Comparison of ENCODE assay signal across 8 mouse cellular contexts in genomic region chr15:97663750-97664406, GRCm38 (mm10). TPM values are rescaled to one million over a fixed set of nuclear protein-coding genes. Genes with fewer than 3 reads are reported as not detected.
A peak's percentile ranks its signal among the peaks of the same experiment; 100 is the strongest.
DNase-seq lines count a peak whose midpoint lies in the region; ATAC-seq and TF ChIP-seq lines count a peak whose summit lies in the region.

No protein-coding gene starts in this region.

- peak overlapping the region; percentile 95 for H3K4me2 ChIP-seq in forebrain, embryonic 15.5 days (replicated peaks)
- peak overlapping the region; percentile 71 for H3K4me2 ChIP-seq in lung, embryonic 14.5 days

- peak; percentile 96 for DNase-seq in MEL (ENCODE audit: low read depth, low spot score)
- peak; percentile 64 for DNase-seq in cerebellum, adult 11-12 months
- DNase-seq in heart, postnatal 4 days, result peak; percentile 73
- peak; percentile 70 to 72 for DNase-seq in layer of hippocampus, adult 2 months (ENCODE audit: low spot score in 2 of 2)
- peak; percentile 91 for DNase-seq in lung, embryonic 14.5 days
- DNase-seq in thymus, adult 18-20 months, result peak; percentile 19 to 51

- H3K9me3 ChIP-seq in MEL (replicated peaks; ENCODE audit: insufficient read depth, low read length), result no peaks in the 10 kb centered on the region
- no peaks in the 10 kb centered on the region for H3K9me3 ChIP-seq in forebrain, embryonic 15.5 days
- H3K9me3 ChIP-seq in lung, embryonic 14.5 days (ENCODE audit: low read depth, low read length), result no peaks in the 10 kb centered on the region

- peak; percentile 69 to 72; a peak in 3 of 4 replicates for TF ChIP-seq EP300 in MEL (IDR thresholded peaks at IDR 0.05; ENCODE audit: low read depth in 1 of 2, low read length in 2 of 2)

- no peak overlapping the region for H3K27ac ChIP-seq in MEL (ENCODE audit: control insufficient read depth, low read depth, low read length)
- peak overlapping the region; percentile 89 for H3K27ac ChIP-seq in forebrain, embryonic 15.5 days (replicated peaks)
- peak overlapping the region; percentile 88 for H3K27ac ChIP-seq in layer of hippocampus, adult 2 months
- no peak overlapping the region for H3K27ac ChIP-seq in lung, embryonic 14.5 days (ENCODE audit: low read depth)
- peak overlapping the region; percentile 98 for H3K27ac ChIP-seq in olfactory bulb, adult 2 months (ENCODE audit: insufficient read depth, low read depth, low read length)

- peaks cover 0 to 10% of the 10 kb centered on the region in 2 experiments; a peak in 2 of 4 replicates for H3K36me3 ChIP-seq in MEL (ENCODE audit: control insufficient read depth in 1 of 2, insufficient read depth in 2 of 2, low read length in 2 of 2)
- no peaks in the 10 kb centered on the region for H3K36me3 ChIP-seq in forebrain, embryonic 15.5 days
- no peaks in the 10 kb centered on the region for H3K36me3 ChIP-seq in lung, embryonic 14.5 days (ENCODE audit: insufficient read depth)

- no peaks in the 10 kb centered on the region; the same call in 1 of the 2 replicates for H3K79me2 ChIP-seq in MEL (ENCODE audit: control insufficient read depth, insufficient read depth, low read length, poor library complexity)

- peak; percentile 91 to 95 (median 94) for TF ChIP-seq CTCF in MEL (IDR thresholded peaks at IDR 0.05 in 2 of 3, conservative IDR thresholded peaks at IDR 0.05 in 1 of 3; ENCODE audit: control insufficient read depth in 1 of 3, insufficient read depth in 1 of 3, low read depth in 2 of 3, low read length in 3 of 3, poor library complexity in 1 of 3, severe bottlenecking in 1 of 3)
- peak; percentile 72 for TF ChIP-seq CTCF in layer of hippocampus, adult 2 months (conservative IDR thresholded peaks at IDR 0.05)
- peak; percentile 84 for TF ChIP-seq CTCF in lung, embryonic 14.5 days (IDR thresholded peaks at IDR 0.05; ENCODE audit: low read depth)
- TF ChIP-seq CTCF in olfactory bulb, adult 2 months (IDR thresholded peaks at IDR 0.05; ENCODE audit: insufficient read depth, low read depth, low read length), result peak; percentile 46; the same call in 1 of the 2 replicates

- no peak for TF ChIP-seq POLR2A in MEL (IDR thresholded peaks at IDR 0.05; ENCODE audit: control insufficient read depth in 1 of 2, insufficient read depth in 1 of 2, low read depth in 1 of 2, low read length in 2 of 2, poor library complexity in 1 of 2)
- 0 out of 2 replicates have a peak, but pooled peaks have one; percentile 19 for TF ChIP-seq POLR2A in olfactory bulb, adult 2 months (IDR thresholded peaks at IDR 0.05; ENCODE audit: insufficient read depth, low read depth, low read length)

- H3K9ac ChIP-seq in MEL (ENCODE audit: control insufficient read depth, low read depth, low read length, poor library complexity, severe bottlenecking), result peak overlapping the region; percentile 24; the same call in 1 of the 2 replicates
- H3K9ac ChIP-seq in forebrain, embryonic 15.5 days (replicated peaks), result peak overlapping the region; percentile 70
- peak overlapping the region; percentile 37 for H3K9ac ChIP-seq in lung, embryonic 14.5 days

- peak; percentile 69 for ATAC-seq in forebrain, embryonic 15.5 days (replicated peaks)
- peak; percentile 50 for ATAC-seq in lung, embryonic 14.5 days (ENCODE audit: insufficient read depth)

- peak; percentile 84 for TF ChIP-seq RAD21 in MEL (IDR thresholded peaks at IDR 0.05; ENCODE audit: low read depth, low read length)

- WGBS in forebrain, embryonic 15.5 days, result 5% methylated on average over 19 of the region's 19 CpGs
- WGBS in lung, embryonic 14.5 days, result 5% methylated on average over 19 of the region's 19 CpGs
- WGBS in olfactory bulb, adult 2 months, result under 1% methylated on average over 19 of the region's 19 CpGs

- peaks cover 0 to 8% of the 10 kb centered on the region in 2 experiments; a peak in 2 of 4 replicates for H3K4me1 ChIP-seq in MEL (ENCODE audit: control insufficient read depth in 1 of 2, insufficient read depth in 2 of 2, low read length in 2 of 2)
- H3K4me1 ChIP-seq in forebrain, embryonic 15.5 days, result peaks cover 10% of the 10 kb centered on the region; the same call in 1 of the 2 replicates
- H3K4me1 ChIP-seq in lung, embryonic 14.5 days (ENCODE audit: insufficient read depth), result no peaks in the 10 kb centered on the region
- H3K4me1 ChIP-seq in olfactory bulb, adult 2 months (ENCODE audit: control insufficient read depth, insufficient read depth, low read length), result 0 out of 2 replicates have a peak, but pooled peaks cover 2% of the 10 kb centered on the region

- peak overlapping the region; percentile 33 to 52 for H3K4me3 ChIP-seq in MEL (ENCODE audit: control insufficient read depth in 1 of 2, insufficient read depth in 1 of 2, low read depth in 2 of 2, low read length in 2 of 2)
- H3K4me3 ChIP-seq in forebrain, embryonic 15.5 days, result peak overlapping the region; percentile 52
- peak overlapping the region; percentile 61 for H3K4me3 ChIP-seq in layer of hippocampus, adult 2 months
- peak overlapping the region; percentile 34 for H3K4me3 ChIP-seq in lung, embryonic 14.5 days (ENCODE audit: low read depth, low read length)
- peak overlapping the region; percentile 73 for H3K4me3 ChIP-seq in olfactory bulb, adult 2 months (ENCODE audit: insufficient read depth, low read depth, low read length)

- H3K27me3 ChIP-seq in MEL (ENCODE audit: control insufficient read depth in 1 of 2, insufficient read depth in 2 of 2, low read length in 2 of 2), result peaks cover 0 to 3% of the 10 kb centered on the region in 2 experiments; a peak in 2 of 4 replicates
- H3K27me3 ChIP-seq in forebrain, embryonic 15.5 days, result no peaks in the 10 kb centered on the region
- H3K27me3 ChIP-seq in lung, embryonic 14.5 days (ENCODE audit: insufficient read depth, low read length), result no peaks in the 10 kb centered on the region

TF ChIP-seq in MEL, 35 proteins besides CTCF, POLR2A, EP300 and RAD21 (continues in another document):
- no peak for TF ChIP-seq ZKSCAN1 (IDR thresholded peaks at IDR 0.05; ENCODE audit: low read depth, low read length)
- TF ChIP-seq POLR2AphosphoS5 (IDR thresholded peaks at IDR 0.05; ENCODE audit: borderline replicate concordance, low read depth, low read length), result no peak
- peak; percentile 73 for TF ChIP-seq TAL1 (IDR thresholded peaks at IDR 0.05; ENCODE audit: low read length)
- TF ChIP-seq USF1 (IDR thresholded peaks at IDR 0.05; ENCODE audit: low read depth, low read length), result peak; percentile 30; the same call in 1 of the 2 replicates
- no peak for TF ChIP-seq ZNF384 (IDR thresholded peaks at IDR 0.05; ENCODE audit: low read depth, low read length)
- no peak for TF ChIP-seq GABPA (IDR thresholded peaks at IDR 0.05; ENCODE audit: low read depth, low read length)
- TF ChIP-seq KAT2A (conservative IDR thresholded peaks at IDR 0.05; ENCODE audit: low read depth, low read length), result no peak
- no peak for TF ChIP-seq POLR2AphosphoS2 (IDR thresholded peaks at IDR 0.05; ENCODE audit: low read length)
- TF ChIP-seq TBP (IDR thresholded peaks at IDR 0.05; ENCODE audit: low read depth, low read length), result no peak
- TF ChIP-seq MYC (IDR thresholded peaks at IDR 0.05; ENCODE audit: low read depth, low read length), result peak; percentile 93
- peak; percentile 60 for TF ChIP-seq JUND (IDR thresholded peaks at IDR 0.05; ENCODE audit: low read depth, low read length)
- TF ChIP-seq MAZ (IDR thresholded peaks at IDR 0.05; ENCODE audit: low read depth, low read length), result peak; percentile 42; the same call in 1 of the 2 replicates
- TF ChIP-seq SIN3A (IDR thresholded peaks at IDR 0.05; ENCODE audit: low read length), result peak; percentile 74
- no peak for TF ChIP-seq USF2 (IDR thresholded peaks at IDR 0.05; ENCODE audit: borderline replicate concordance in 1 of 2, insufficient read depth in 1 of 2, low read depth in 1 of 2, low read length in 2 of 2)
- TF ChIP-seq MYB (IDR thresholded peaks at IDR 0.05; ENCODE audit: low read depth, low read length), result no peak
- no peak for TF ChIP-seq MAFK (IDR thresholded peaks at IDR 0.05; ENCODE audit: borderline replicate concordance, low read depth, low read length)
- peak; percentile 70 for TF ChIP-seq HCFC1 (IDR thresholded peaks at IDR 0.05; ENCODE audit: low read depth, low read length)
- 0 out of 2 replicates have a peak, but pooled peaks have one; percentile 35 for TF ChIP-seq CHD1 (IDR thresholded peaks at IDR 0.05; ENCODE audit: low read depth, low read length)
- TF ChIP-seq ZMIZ1 (IDR thresholded peaks at IDR 0.05; ENCODE audit: low read depth, low read length), result no peak
- peak; percentile 78 for TF ChIP-seq MXI1 (IDR thresholded peaks at IDR 0.05; ENCODE audit: low read depth, low read length)
- TF ChIP-seq TCF12 (IDR thresholded peaks at IDR 0.05; ENCODE audit: low read depth, low read length), result peak; percentile 61; the same call in 1 of the 2 replicates
- TF ChIP-seq ELF1 (IDR thresholded peaks at IDR 0.05; ENCODE audit: low read depth, low read length), result peak; percentile 65
- TF ChIP-seq ETS1 (IDR thresholded peaks at IDR 0.05; ENCODE audit: low read depth, low read length), result peak; percentile 77
- TF ChIP-seq SMC3 (IDR thresholded peaks at IDR 0.05; ENCODE audit: low read depth, low read length), result peak; percentile 94
- TF ChIP-seq E2F4 (IDR thresholded peaks at IDR 0.05; ENCODE audit: borderline replicate concordance, low read depth, low read length), result no peak
- peak; percentile 77 for TF ChIP-seq GATA1 (IDR thresholded peaks at IDR 0.05; ENCODE audit: low read depth, low read length)
- no peak for TF ChIP-seq UBTF (IDR thresholded peaks at IDR 0.05; ENCODE audit: borderline replicate concordance, insufficient read depth, low read depth, low read length)
- TF ChIP-seq CHD2 (IDR thresholded peaks at IDR 0.05; ENCODE audit: low read length), result no peak
- peak; percentile 81 for TF ChIP-seq RCOR1 (IDR thresholded peaks at IDR 0.05; ENCODE audit: low read depth, low read length)
- 0 out of 2 replicates have a peak, but pooled peaks have one; percentile 13 for TF ChIP-seq NRF1 (IDR thresholded peaks at IDR 0.05; ENCODE audit: insufficient read depth, low read depth, low read length, poor library complexity, severe bottlenecking)
- no peak for TF ChIP-seq MEF2A (IDR thresholded peaks at IDR 0.05; ENCODE audit: extremely low read depth, insufficient replicate concordance, low read depth, low read length, poor library complexity, severe bottlenecking)

RNA-seq across cellular contexts. Expression of gene Rpap3, which starts 41.7 kb away (rescaled TPM):
- 84.4 and 85.7 TPM in 2 replicates for total RNA-seq in MEL (2012; rRNA removed)
- polyA plus RNA-seq in MEL (2012; ENCODE audit: insufficient read depth in 1 of 2, insufficient read length in 2 of 2, low read depth in 1 of 2, low replicate concordance in 2 of 2, missing spikeins in 1 of 2), result 10 to 100 TPM; 85.7 to 98.4 TPM
- polyA plus RNA-seq in forebrain, embryonic 15.5 days (2015; fragmentation: Nextera tagmentation; extraction: Ambion mirVana), result 30.6 and 32.7 TPM in 2 replicates
- total RNA-seq in heart, postnatal 4 days (2021), result 10 to 100 TPM; 16.0 to 19.7 TPM
- total RNA-seq in layer of hippocampus, adult 2 months (2021), result 10 to 100 TPM; 25.6 to 25.9 TPM
- polyA plus RNA-seq in lung, embryonic 14.5 days (2014; fragmentation: Nextera tagmentation; extraction: Ambion mirVana), result 37.8 and 40.7 TPM in 2 replicates
- not detected in 2 replicates for polyA plus RNA-seq in olfactory bulb, adult 2 months (2012; ENCODE audit: insufficient read depth, insufficient read length, low replicate concordance, missing spikeins)

Comparison
In these comparisons a context has a peak if more than half of its experiments do, and no peak if none do; other contexts are left out.
1. DNase-seq: peak in every context shown above with its lines; median percentile 96 in MEL; 91 in lung, embryonic 14.5 days; 73 in heart, postnatal 4 days; 71 in layer of hippocampus, adult 2 months; 64 in cerebellum, adult 11-12 months; 35 in thymus, adult 18-20 months.
2. H3K27ac ChIP-seq: peak in forebrain, embryonic 15.5 days (single experiment), layer of hippocampus, adult 2 months (single experiment) and olfactory bulb, adult 2 months (single experiment); none in MEL (single experiment) and lung, embryonic 14.5 days (single experiment).
3. RNA of gene Rpap3, which starts 41.7 kb away (polyA plus RNA-seq): 85.7 to 98.4 TPM in MEL, 37.8 to 40.7 TPM in lung, embryonic 14.5 days and 30.6 to 32.7 TPM in forebrain, embryonic 15.5 days; not detected in olfactory bulb, adult 2 months; every median in the first group is over 10 times any median in the second.
4. Peak in every context shown above with its lines, with median percentiles within 50 percentile points of each other: H3K4me3 ChIP-seq, H3K9ac ChIP-seq and CTCF ChIP-seq.